Mouse (Mus musculus): ENCODE measurements around the gene Trub2.
"Not testable (repeated sequence)": the region's sequence is repeated elsewhere in the genome, so short reads cannot be mapped to it uniquely, and the experiment has no call there.

Gene Trub2

GRCm38 (mm10) chr2:29787937-29788681 lies at the start of gene Trub2:
Trub2 (minus strand) TSS chr2:29788502.
- DNase-seq = peak; percentile 80

DNA sequence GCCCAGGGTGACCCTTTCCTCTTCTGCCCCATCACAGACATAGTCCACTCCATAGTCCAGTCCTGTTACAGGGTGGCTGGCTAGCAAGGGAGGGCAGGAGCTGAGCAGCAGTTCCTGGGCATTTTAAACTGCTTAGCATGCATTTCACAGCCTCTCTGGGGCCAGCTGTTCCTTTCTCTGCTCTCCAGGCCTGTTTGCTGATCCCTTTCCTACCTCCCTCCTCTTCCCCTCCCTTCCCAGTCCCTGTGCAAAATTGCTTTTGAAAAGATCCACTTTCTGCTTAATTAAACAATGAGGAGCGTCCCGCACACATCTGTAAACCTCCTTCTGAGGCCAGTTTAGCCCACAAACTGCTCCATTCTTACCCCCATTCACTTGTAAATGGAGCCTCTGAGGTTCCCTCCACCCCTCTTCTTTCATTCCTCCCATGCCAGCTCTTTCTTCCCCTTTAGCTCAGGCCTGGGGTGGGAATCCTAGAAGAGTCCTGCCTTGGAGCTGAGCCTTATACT lies 47.1 kb upstream of the Trub2 start:
- DNase-seq = no peak

DNA sequence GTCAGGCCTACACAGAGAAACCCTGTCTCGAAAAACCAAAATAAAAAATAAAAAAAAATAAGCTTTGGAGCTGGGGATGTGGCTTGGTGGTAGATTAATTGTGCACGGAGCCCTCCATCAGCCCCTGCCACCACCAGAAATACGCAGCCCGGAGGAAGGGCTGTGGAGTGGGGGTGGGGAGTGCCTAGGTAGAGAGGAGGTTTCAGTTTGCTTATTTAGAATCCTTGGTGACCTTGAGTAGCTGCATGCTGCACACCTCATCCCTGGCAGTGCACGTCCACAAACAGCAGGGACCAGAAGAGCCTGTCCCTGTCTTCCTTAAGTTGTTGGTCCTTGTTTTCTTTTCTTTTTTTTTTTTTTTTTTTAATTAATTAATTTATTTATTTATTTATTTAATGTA lies 45.5 kb upstream of the Trub2 start:
- DNase-seq = no peak

DNA sequence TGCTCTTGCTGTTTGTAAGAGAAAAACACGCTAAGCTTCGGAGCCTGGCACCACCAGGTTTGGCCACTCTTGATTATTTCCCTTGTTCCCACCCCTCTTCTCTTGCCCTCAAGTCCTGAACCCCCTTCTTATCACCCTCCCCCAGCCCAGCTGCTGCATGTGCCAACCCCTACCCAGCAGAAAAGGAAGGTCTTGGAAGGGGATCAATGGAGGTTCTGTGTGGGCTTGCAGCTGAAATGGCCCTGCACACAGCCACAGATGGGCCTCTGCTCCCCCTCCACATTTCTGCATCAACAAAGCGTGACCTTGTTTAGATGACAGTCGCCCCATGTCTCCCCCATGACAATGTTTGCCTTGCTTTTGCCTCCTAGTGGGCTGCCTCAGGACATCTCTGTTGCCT lies 42.8 kb upstream of the Trub2 start:
- DNase-seq = no peak

GRCm38 (mm10) chr2:29827709-29828024 lies 39.4 kb upstream of the Trub2 start:
- no peak for DNase-seq

DNA sequence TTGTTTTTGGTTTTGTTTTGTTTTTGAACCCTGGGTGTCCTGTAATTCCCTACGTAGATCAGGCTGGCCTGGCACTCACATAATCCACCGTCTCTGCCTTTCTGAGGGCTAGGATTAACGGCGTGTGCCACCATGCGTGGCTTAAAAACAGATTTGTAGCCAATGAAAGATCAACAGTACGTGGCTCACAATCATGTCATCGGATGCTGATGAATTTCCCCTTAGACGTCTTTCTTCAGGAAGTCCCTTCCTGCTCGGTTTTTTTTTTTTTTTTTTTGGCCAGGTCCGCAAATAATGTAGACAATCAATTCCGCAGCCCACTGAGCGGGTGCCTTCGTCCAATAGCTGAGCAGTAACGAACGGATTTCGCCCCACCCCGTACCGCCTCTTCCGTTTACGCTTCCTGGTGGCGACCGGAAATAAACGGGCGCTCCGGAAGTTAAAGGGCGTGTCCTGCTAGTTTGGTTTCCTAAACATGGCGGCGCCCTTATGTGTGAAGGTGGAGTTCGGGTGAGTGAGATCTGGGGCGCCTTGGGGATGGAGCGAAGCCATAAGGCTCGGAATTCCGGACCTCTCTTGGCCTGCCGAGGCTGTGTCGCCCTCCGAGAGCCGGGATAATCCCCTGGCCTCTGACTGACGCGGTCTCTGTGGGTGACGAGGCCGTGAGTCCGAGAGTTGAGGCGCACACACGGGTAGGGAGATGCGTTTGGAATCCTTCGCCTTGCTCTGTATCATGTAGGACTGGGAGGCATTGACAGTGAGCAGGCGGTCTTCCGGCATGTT lies 38.8 kb upstream of the Trub2 start:
- peak; percentile 91 for DNase-seq

GRCm38 (mm10) chr2:29826318-29826925 lies 38.1 kb upstream of the Trub2 start:
- DNase-seq = no peak

GRCm38 (mm10) chr2:29820025-29820817 lies 31.9 kb upstream of the Trub2 start, which contains the start of gene Urm1:
Urm1 (plus strand) TSS chr2:29820075.
- peak; percentile 57 for DNase-seq

DNA sequence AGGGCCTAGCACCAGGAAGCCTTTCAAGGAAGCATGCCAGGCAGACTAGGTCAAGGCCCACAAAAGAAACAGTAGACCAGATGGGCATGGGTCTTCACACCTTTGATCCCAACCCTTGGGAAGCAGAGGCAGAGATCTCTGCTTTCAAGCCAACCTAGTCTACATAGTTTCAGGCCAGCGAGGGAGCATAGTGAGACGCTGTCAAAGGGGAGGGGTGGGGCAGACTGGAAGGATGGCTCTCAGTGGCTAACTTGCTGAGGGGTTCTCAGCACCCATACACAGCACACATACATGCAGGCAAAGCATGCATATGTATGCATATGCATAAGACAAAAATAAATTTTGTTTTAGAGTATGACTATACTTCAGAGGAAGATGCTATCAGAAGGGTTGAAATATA lies 31.1 kb upstream of the Trub2 start:
- no peak for DNase-seq

GRCm38 (mm10) chr2:29817426-29818232 lies 29.3 kb upstream of the Trub2 start:
- peak; percentile 91 for DNase-seq

DNA sequence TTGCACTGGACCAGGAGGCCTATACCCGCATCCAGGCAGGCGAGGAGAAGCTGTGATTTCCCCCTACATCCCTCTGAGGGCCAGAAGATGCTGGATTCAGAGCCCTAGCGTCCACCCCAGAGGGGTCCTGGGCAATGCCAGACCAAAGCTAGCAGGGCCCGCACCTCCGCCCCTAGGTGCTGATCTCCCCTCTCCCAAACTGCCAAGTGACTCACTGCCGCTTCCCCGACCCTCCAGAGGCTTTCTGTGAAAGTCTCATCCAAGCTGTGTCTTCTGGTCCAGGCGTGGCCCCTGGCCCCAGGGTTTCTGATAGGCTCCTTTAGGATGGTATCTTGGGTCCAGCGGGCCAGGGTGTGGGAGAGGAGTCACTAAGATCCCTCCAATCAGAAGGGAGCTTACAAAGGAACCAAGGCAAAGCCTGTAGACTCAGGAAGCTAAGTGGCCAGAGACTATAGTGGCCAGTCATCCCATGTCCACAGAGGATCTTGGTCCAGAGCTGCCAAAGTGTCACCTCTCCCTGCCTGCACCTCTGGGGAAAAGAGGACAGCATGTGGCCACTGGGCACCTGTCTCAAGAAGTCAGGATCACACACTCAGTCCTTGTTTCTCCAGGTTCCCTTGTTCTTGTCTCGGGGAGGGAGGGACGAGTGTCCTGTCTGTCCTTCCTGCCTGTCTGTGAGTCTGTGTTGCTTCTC lies 27.5 kb upstream of the Trub2 start:
- no peak for DNase-seq

GRCm38 (mm10) chr2:29803400-29803831 lies 15.1 kb upstream of the Trub2 start:
- DNase-seq = peak; percentile 40

DNA sequence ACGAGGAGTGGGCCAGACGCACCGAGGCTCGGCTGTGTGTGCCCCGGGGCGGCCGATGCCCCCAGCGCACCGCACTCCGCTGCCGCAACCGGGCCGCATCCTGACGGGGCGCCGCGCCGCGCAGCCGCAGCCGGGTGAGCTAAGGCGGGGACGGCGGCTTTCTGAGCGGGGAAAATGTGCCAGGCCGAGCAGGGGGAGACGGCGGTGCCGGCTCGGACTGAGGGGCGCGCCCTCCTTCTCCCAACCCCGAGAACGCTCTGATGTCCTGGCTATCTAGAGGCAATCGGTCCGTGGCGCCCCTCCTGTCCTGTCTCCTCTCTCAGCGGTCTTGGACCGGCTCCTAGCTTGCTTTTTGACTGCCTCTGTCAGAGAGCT lies 14.5 kb upstream of the Trub2 start:
- no peak for DNase-seq

DNA sequence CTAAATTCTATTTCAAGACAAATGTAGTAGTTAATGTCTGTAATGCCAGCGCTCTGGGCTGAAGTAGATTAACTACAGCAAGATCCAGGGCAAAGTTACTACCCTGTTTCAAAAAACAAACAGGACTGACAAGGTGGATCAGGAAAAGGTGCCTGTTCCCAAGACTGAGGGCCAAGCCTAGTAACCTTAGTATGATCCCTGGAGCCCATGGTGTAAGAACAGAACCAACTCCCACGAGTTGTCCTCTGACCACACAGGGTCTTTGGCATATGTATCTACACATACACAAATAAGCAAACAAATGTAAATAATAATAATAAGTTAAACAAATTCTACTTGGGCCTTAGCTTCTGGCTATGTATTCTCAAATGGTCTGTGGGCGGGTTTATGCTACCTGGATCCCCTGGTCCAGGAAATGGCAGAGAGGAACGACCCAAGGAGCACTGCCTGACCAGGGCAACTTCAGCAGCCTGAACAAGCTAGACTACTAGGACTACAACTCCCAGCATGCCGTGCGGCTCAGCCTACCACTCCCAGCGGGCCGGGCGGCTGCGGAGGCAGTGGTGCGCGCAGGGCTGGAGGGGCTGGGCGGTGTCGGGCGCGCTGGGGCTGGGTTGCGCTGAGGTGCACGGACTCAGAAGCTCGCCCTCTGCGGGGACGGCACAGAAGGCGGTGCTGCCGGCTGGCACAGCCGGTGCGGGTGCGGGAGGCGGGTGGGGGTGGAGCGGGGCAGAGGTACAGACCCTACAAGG lies 13.9 kb upstream of the Trub2 start, which contains the start of gene Slc27a4:
Gene Slc27a4 (plus strand): TSS at position 560 of the 752 bp plus-strand sequence.
- DNase-seq = peak; percentile 96

GRCm38 (mm10) chr2:29792772-29793487 lies 4.6 kb upstream of the Trub2 start:
- no peak for DNase-seq

DNA sequence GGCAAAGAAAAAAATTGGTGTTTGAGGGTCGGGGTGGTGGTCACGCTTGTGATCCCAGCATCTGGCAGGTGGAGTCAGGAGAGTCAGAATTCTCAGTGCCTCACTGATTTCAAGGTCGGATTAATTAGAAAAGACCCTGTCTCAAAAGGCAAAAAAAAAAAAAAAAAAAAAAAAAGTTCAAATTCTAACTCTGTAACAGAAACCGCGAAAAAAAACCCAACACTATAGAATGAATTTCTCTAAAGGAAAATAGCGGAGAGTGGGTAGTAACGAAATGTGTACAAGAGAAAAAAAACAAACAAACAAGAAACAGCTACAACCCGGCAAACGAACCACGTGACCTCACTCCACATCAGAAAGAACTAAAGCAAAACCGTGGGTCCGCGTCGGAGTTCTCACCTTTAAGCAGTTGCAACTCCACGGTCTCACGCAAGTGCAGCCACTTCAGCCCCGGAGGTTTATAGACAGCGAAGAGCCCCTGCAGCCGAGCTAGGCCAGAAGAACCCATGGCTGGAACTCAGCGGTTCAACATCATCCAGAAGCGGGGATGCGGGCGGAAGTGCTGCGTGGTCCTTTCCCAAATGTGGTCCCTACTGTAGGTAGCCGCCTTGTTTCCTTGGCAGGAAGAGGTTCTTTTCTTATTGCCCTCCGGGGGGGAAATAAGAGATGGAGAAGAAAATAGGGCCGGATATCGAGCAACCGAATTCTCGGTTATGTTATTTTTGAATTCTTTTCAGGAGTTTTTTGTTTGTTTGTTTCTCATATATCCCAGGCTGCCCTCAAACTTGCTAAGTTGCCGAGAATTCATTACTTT lies 991 bp downstream of the Trub2 start, which contains the start of gene Coq4:
Gene Coq4 (plus strand): TSS at position 390 of the 814 bp plus-strand sequence.
- peak; percentile 92 for DNase-seq

- DNase-seq = no peak
Observed at GRCm38 (mm10) chr2:29784290-29784689, 4.0 kb downstream of the Trub2 start.

GRCm38 (mm10) chr2:29781256-29781655 lies 7.0 kb downstream of the Trub2 start:
- DNase-seq = not testable (repeated sequence)

GRCm38 (mm10) chr2:29773323-29773722 lies 15.0 kb downstream of the Trub2 start:
- no peak for DNase-seq
